Mouse (Mus musculus): ENCODE results near the gene Wdr86.

DNA sequence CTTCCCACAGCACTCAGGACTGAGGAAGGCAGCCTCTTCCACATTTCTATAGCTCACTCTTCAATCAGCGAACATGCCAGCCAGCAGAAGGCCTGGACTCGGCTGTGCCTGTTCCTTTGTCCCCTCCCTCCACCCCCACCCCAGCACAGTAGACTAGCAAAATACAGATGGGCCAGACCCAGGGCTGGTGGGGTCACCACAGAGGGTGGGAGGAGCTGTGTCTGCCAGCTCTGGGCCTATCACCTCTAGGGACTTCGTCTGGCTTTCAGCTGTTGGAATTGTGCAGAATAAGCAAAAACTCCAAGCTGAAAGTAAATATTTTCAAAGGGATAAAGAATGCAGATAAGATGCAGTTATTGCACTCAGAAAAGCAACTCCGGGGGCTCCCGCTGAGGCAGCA, 5.7 kb downstream of the Wdr86 start:
- no peak for TF ChIP-seq FLI1 (IDR thresholded peaks at IDR 0.05; ENCODE audit: low read length)
- TF ChIP-seq GATA1 (IDR thresholded peaks at IDR 0.05; ENCODE audit: borderline replicate concordance, low read length) = no peak

Measured in megakaryocyte, embryonic 14.5 days (primary cell).